Mouse (Mus musculus) spleen, adult 10 weeks (tissue): Measurements from ENCODE around the gene Wdr1. TPM values are rescaled to one million over a fixed set of nuclear protein-coding genes. Genes with fewer than 3 reads are reported as not detected.

ENCODE experiments used
- polyA plus RNA-seq: library from polyadenylated mRNA; stranded (reverse); fragments of 350-450 nt; fragmentation: Illumina TruSeq; extraction: RNeasy Lipid Tissue Mini Kit (QIAGEN cat#74804); gene quantifications from one replicate; pipeline ENCODE4 v1.2.3, GENCODE M21; 2015; ENCODE audit warnings: low replicate concordance; ENCODE audit not compliant: insufficient read depth

The Wdr1 gene
- 273 TPM for polyA plus RNA-seq

DNA sequence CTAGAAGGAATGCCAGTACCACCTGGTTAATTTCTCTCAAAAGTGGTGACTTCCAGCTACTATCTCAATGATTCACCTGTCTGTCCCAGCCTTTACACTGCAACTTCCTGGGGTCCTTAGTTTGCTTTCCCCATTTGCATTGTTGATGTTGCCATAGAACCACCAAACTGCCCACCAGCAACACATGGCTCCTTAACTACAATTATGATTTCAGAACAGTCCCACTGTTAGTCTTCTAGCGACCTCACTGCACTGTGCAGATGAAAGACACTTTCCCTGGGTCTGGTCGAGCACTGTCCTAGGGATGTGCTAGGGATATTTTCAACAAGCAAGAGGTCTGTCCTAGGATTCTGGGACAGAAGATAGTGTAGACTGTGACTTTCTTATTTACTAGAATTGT, at the start of gene Wdr1:
Gene Wdr1 (minus strand): TSS at position 101 of the 400 bp plus-strand sequence.

DNA sequence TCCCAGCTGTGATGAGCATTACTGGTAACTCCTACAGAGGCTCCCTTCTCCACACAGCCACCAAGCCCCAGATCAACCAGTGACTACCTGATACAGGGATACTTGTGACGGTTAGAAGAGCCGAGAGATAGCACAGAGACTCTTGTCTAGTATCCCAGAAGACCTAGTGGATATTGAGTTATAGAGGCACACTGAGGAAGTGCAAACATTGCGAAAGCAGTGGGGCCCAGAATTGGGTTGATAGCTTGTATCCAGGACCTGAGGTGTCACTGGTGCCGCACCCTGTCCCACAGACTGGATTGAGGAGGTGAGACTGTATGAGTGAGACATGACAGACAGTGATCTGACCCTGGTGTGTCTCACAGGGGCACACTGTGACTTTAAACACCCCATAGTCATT, 60.0 kb downstream of the Wdr1 start, which contains the start of gene Slc2a9:
Gene Slc2a9 (minus strand): TSS at position 152 of the 400 bp plus-strand sequence.

Other genes with a start within 250 kb of the Wdr1 start
- 1.0 TPM for gene Drd5, start 243.9 kb downstream of the Wdr1 start, polyA plus RNA-seq
- 9.3 TPM for gene Slc2a9, start 60.1 kb downstream of the Wdr1 start, polyA plus RNA-seq
- gene Zfp518b, start 121.6 kb upstream of the Wdr1 start, polyA plus RNA-seq = 2.4 TPM